Mouse (Mus musculus): ENCODE measurements around the gene Gmds.

Gmds gene

GRCm38 (mm10) chr13:31775762-31776161 lies 562.8 kb downstream of the Gmds start:
- no peak for DNase-seq

- no peak for DNase-seq
These were observed 565.7 kb downstream of the Gmds start for GRCm38 (mm10) chr13:31772882-31773281.

Data from cerebellum, adult 9-11 months (tissue).